ENCODE assay signal across 10 mouse cellular contexts in the genomic region with DNA sequence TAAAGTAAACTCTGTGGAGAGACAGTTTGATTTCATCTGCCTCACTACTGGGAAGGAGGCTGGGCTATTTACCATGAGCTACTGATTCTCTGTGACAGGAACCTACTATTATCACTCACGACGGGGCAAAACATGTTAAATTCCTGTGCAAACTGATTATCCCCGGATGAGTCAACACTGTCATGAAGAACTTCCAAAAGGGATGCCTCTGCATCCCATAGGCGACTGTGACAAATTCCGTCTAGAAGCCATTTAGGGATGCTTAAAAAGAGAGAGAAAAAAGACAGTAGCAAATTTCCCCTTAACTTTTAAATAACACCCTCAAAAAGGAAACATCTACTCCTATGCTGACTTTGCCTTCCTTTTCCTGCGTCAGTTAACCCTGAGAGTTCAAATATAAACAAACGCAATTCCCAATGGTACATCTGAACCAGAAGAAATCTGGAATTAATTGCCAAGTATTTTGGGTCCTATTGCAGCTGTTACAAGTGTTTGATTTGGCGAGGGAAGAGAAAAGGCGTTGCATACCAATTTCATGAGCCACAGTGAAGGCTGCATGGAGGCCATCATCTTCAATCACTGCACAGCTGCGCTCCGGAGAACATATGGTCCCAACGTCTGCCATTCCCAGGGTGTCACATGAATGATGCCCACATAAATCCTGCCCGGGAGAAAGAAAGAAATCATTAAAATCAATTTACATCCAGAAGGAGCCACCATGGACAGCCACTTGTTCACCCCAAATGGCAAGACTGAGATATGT. TPM values are rescaled to one million over a fixed set of nuclear protein-coding genes. Genes with fewer than 3 reads are reported as not detected.
DNase-seq lines count a peak whose midpoint lies in the region; ATAC-seq lines count a peak whose summit lies in the region.
"Had no signal": no experiment of that assay in that cellular context is flagged by ENCODE, and none has a peak within 500 bp of the region (broad histone marks: within the 10 kb centered on the region; RNA-seq: fewer than 3 reads in every experiment).

No protein-coding gene starts in this region.

- H3K36me3 ChIP-seq in forebrain, embryonic 16.5 days (ENCODE audit: control insufficient read depth, insufficient read depth): no peaks in the 10 kb centered on the region
- no peaks in the 10 kb centered on the region for H3K36me3 ChIP-seq in midbrain, embryonic 16.5 days (ENCODE audit: control insufficient read depth, insufficient read depth, low read length)
- no peaks in the 10 kb centered on the region for H3K36me3 ChIP-seq in liver, embryonic 11.5 days (ENCODE audit: control insufficient read depth, insufficient read depth, low read length)
- H3K36me3 ChIP-seq in liver, embryonic 12.5 days: no peaks in the 10 kb centered on the region
- H3K36me3 ChIP-seq: liver, embryonic 15.5 days had no signal

- no peak overlapping the region for H3K4me3 ChIP-seq in forebrain, embryonic 16.5 days (replicated peaks; ENCODE audit: low read length)
- H3K4me3 ChIP-seq in midbrain, embryonic 16.5 days (ENCODE audit: low read depth, low read length): no peak overlapping the region
- no peak overlapping the region for H3K4me3 ChIP-seq in liver, embryonic 11.5 days (ENCODE audit: low read depth, low read length)
- H3K4me3 ChIP-seq in liver, embryonic 12.5 days: no peak overlapping the region
- H3K4me3 ChIP-seq: liver, embryonic 15.5 days had no signal

- peak; percentile 95 for ATAC-seq in forebrain, embryonic 16.5 days
- peak; percentile 70; the same call in 1 of the 2 replicates for ATAC-seq in midbrain, embryonic 16.5 days
- ATAC-seq in liver, embryonic 11.5 days (replicated peaks; ENCODE audit: low FRiP score): no peak
- ATAC-seq in liver, embryonic 12.5 days: no peak

- H3K27ac ChIP-seq in forebrain, embryonic 16.5 days (ENCODE audit: low read length): no peak overlapping the region
- no peak overlapping the region for H3K27ac ChIP-seq in midbrain, embryonic 16.5 days (ENCODE audit: low read length)
- no peak overlapping the region for H3K27ac ChIP-seq in liver, embryonic 11.5 days (ENCODE audit: low read depth, low read length)
- no peak overlapping the region for H3K27ac ChIP-seq in liver, embryonic 12.5 days
- H3K27ac ChIP-seq: liver, embryonic 15.5 days had no signal

- peaks cover 9% of the 10 kb centered on the region for H3K4me1 ChIP-seq in forebrain, embryonic 16.5 days (replicated peaks; ENCODE audit: control insufficient read depth, insufficient read depth, low read length)
- no peaks in the 10 kb centered on the region for H3K4me1 ChIP-seq in midbrain, embryonic 16.5 days (ENCODE audit: control insufficient read depth, insufficient read depth, low read length)
- no peaks in the 10 kb centered on the region for H3K4me1 ChIP-seq in liver, embryonic 11.5 days (replicated peaks; ENCODE audit: control insufficient read depth, insufficient read depth, low read length)
- H3K4me1 ChIP-seq in liver, embryonic 12.5 days: no peaks in the 10 kb centered on the region
- H3K4me1 ChIP-seq: liver, embryonic 15.5 days had no signal

- no peak overlapping the region for H3K9ac ChIP-seq in forebrain, embryonic 16.5 days (replicated peaks; ENCODE audit: low read depth, low read length)
- H3K9ac ChIP-seq in midbrain, embryonic 16.5 days (ENCODE audit: low read depth, low read length): no peak overlapping the region
- no peak overlapping the region for H3K9ac ChIP-seq in liver, embryonic 11.5 days (ENCODE audit: low read depth, low read length)
- H3K9ac ChIP-seq in liver, embryonic 12.5 days: no peak overlapping the region
- H3K9ac ChIP-seq: liver, embryonic 15.5 days had no signal

- H3K9me3 ChIP-seq in forebrain, embryonic 16.5 days (ENCODE audit: control insufficient read depth, low read length): no peaks in the 10 kb centered on the region
- H3K9me3 ChIP-seq in midbrain, embryonic 16.5 days (replicated peaks; ENCODE audit: control insufficient read depth, low read length, poor library complexity, severe bottlenecking): no peaks in the 10 kb centered on the region
- H3K9me3 ChIP-seq in liver, embryonic 11.5 days (ENCODE audit: control insufficient read depth, low read length): no peaks in the 10 kb centered on the region
- H3K9me3 ChIP-seq in liver, embryonic 12.5 days (replicated peaks): no peaks in the 10 kb centered on the region
- H3K9me3 ChIP-seq: liver, embryonic 15.5 days had no signal

- H3K4me2 ChIP-seq in forebrain, embryonic 16.5 days (ENCODE audit: low read length): no peak overlapping the region
- no peak overlapping the region for H3K4me2 ChIP-seq in midbrain, embryonic 16.5 days (ENCODE audit: low read length)
- no peak overlapping the region for H3K4me2 ChIP-seq in liver, embryonic 11.5 days
- no peak overlapping the region for H3K4me2 ChIP-seq in liver, embryonic 12.5 days
- H3K4me2 ChIP-seq: liver, embryonic 15.5 days had no signal

- DNase-seq in heart, adult 18-20 months: peak; percentile 49 to 67
- DNase-seq in heart, postnatal 4 days: no peak
- peak; percentile 58 to 73 for DNase-seq in layer of hippocampus, postnatal 14 days (ENCODE audit: low spot score in 2 of 2)
- no peak for DNase-seq in liver, embryonic 11.5 days (ENCODE audit: low spot score)
- DNase-seq in gastrocnemius, postnatal 36 days: no peak

- H3K27me3 ChIP-seq in forebrain, embryonic 16.5 days (replicated peaks; ENCODE audit: control insufficient read depth, insufficient read depth, low read length): no peaks in the 10 kb centered on the region
- H3K27me3 ChIP-seq in midbrain, embryonic 16.5 days (ENCODE audit: control insufficient read depth, insufficient read depth, low read depth, low read length): no peaks in the 10 kb centered on the region
- no peaks in the 10 kb centered on the region for H3K27me3 ChIP-seq in liver, embryonic 11.5 days (replicated peaks; ENCODE audit: control insufficient read depth, insufficient read depth, low read length)
- no peaks in the 10 kb centered on the region for H3K27me3 ChIP-seq in liver, embryonic 12.5 days (replicated peaks)
- H3K27me3 ChIP-seq: CH12.LX; liver, embryonic 15.5 days had no signal

- intact Hi-C loops in gastrocnemius, postnatal 36 days (cut with DNase I): no loop called here

- WGBS in forebrain, embryonic 16.5 days: 40% methylated on average over 13 of the region's 13 CpGs
- 55% methylated on average over 13 of the region's 13 CpGs for WGBS in midbrain, embryonic 16.5 days
- 78% methylated on average over 13 of the region's 13 CpGs for WGBS in liver, embryonic 11.5 days
- 78% methylated on average over 13 of the region's 13 CpGs for WGBS in liver, embryonic 12.5 days (ENCODE audit: insufficient replicate concordance)

RNA-seq across cellular contexts. Expression of a gene that starts 14.2 kb away (rescaled TPM):
- total RNA-seq in heart, adult 18-20 months (2021): 1 to 10 TPM; 6.5 to 6.9 TPM
- total RNA-seq in heart, postnatal 4 days (2021): 10 to 100 TPM; 10.2 to 10.6 TPM
- polyA plus RNA-seq in forebrain, embryonic 16.5 days (2015; fragmentation: Nextera tagmentation; extraction: Ambion mirVana): 1.8 and 1.9 TPM in 2 replicates
- 1 to 10 TPM; 1.2 to 1.6 TPM for total RNA-seq in layer of hippocampus, postnatal 14 days (2021)
- polyA plus RNA-seq in midbrain, embryonic 16.5 days (2015; fragmentation: Nextera tagmentation; extraction: Ambion mirVana): 2.1 and 2.4 TPM in 2 replicates
- polyA plus RNA-seq in liver, embryonic 11.5 days (2014; fragmentation: Nextera tagmentation; extraction: Ambion mirVana): 0.53 TPM in 2 replicates
- total RNA-seq in gastrocnemius, postnatal 36 days (2021): 1 to 10 TPM; 5.5 to 5.7 TPM
- 0.49 and 0.61 TPM in 2 replicates for polyA plus RNA-seq in liver, embryonic 12.5 days (2016; fragmentation: Nextera tagmentation; extraction: Ambion mirVana)
- total RNA-seq: CH12.LX had no signal

Comparison
In these comparisons a context has a peak if more than half of its experiments do, and no peak if none do; other contexts are left out.
1. DNase-seq: peak in heart, adult 18-20 months (2 of 2) and layer of hippocampus, postnatal 14 days (2 of 2); none in heart, postnatal 4 days (single experiment), liver, embryonic 11.5 days (single experiment) and gastrocnemius, postnatal 36 days (0 of 2).
2. ATAC-seq: peak in forebrain, embryonic 16.5 days (single experiment) and midbrain, embryonic 16.5 days (single experiment); none in liver, embryonic 11.5 days (single experiment) and liver, embryonic 12.5 days (single experiment).